Comparison of ENCODE assay signal across 15 mouse cellular contexts in genomic region chr3:33350986-33351385, GRCm38 (mm10).
DNase-seq lines count a peak whose midpoint lies in the region; ATAC-seq lines count a peak whose summit lies in the region.
"Had no signal": no experiment of that assay in that cellular context is flagged by ENCODE, and none has a peak within 500 bp of the region (broad histone marks: within the 10 kb centered on the region; RNA-seq: fewer than 3 reads in every experiment).

No protein-coding gene starts in this region.

- no peak overlapping the region for H3K4me3 ChIP-seq in embryonic facial prominence, embryonic 14.5 days (ENCODE audit: low read depth, low read length)
- no peak overlapping the region for H3K4me3 ChIP-seq in embryonic facial prominence, embryonic 10.5 days
- H3K4me3 ChIP-seq in intestine, embryonic 14.5 days (ENCODE audit: low read depth, low read length), result no peak overlapping the region
- no peak overlapping the region for H3K4me3 ChIP-seq in intestine, embryonic 15.5 days (replicated peaks)
- H3K4me3 ChIP-seq: limb, embryonic 15.5 days; midbrain, embryonic 13.5 days had no signal

- peak; percentile 48 for DNase-seq in embryonic facial prominence, embryonic 14.5 days (ENCODE audit: low spot score)
- DNase-seq in embryonic facial prominence, embryonic 10.5 days (ENCODE audit: low spot score), result no peak
- no peak for DNase-seq in intestine, embryonic 14.5 days (ENCODE audit: low spot score)
- peak; percentile 2 for DNase-seq in lung, postnatal 10 days
- DNase-seq in lung, postnatal 4 days, result no peak
- DNase-seq in layer of hippocampus, postnatal 14 days (ENCODE audit: low spot score in 2 of 2), result peak; percentile 17 to 33
- DNase-seq in thymus, postnatal 4 days, result no peak
- DNase-seq: cerebellum, adult 11-12 months; kidney, adult 18-20 months; lung, adult 18-20 months; thymus, postnatal 36 days had no signal

- H3K36me3 ChIP-seq in embryonic facial prominence, embryonic 14.5 days (ENCODE audit: control insufficient read depth, insufficient read depth, low read length), result no peaks in the 10 kb centered on the region
- H3K36me3 ChIP-seq in embryonic facial prominence, embryonic 10.5 days (replicated peaks), result no peaks in the 10 kb centered on the region
- no peaks in the 10 kb centered on the region for H3K36me3 ChIP-seq in intestine, embryonic 14.5 days (ENCODE audit: control insufficient read depth, insufficient read depth, low read length)
- H3K36me3 ChIP-seq in intestine, embryonic 15.5 days, result no peaks in the 10 kb centered on the region
- H3K36me3 ChIP-seq: limb, embryonic 15.5 days; midbrain, embryonic 13.5 days had no signal

- no peaks in the 10 kb centered on the region for H3K4me1 ChIP-seq in embryonic facial prominence, embryonic 14.5 days (ENCODE audit: control insufficient read depth, insufficient read depth, low read length)
- no peaks in the 10 kb centered on the region for H3K4me1 ChIP-seq in embryonic facial prominence, embryonic 10.5 days
- H3K4me1 ChIP-seq in intestine, embryonic 14.5 days (replicated peaks; ENCODE audit: control insufficient read depth, insufficient read depth, low read length), result no peaks in the 10 kb centered on the region
- no peaks in the 10 kb centered on the region for H3K4me1 ChIP-seq in intestine, embryonic 15.5 days (replicated peaks)
- H3K4me1 ChIP-seq: limb, embryonic 15.5 days; midbrain, embryonic 13.5 days had no signal

- H3K27me3 ChIP-seq in embryonic facial prominence, embryonic 14.5 days (replicated peaks; ENCODE audit: control insufficient read depth, insufficient read depth, low read length), result no peaks in the 10 kb centered on the region
- H3K27me3 ChIP-seq in embryonic facial prominence, embryonic 10.5 days (replicated peaks; ENCODE audit: low read depth, poor library complexity, severe bottlenecking), result no peaks in the 10 kb centered on the region
- no peaks in the 10 kb centered on the region for H3K27me3 ChIP-seq in intestine, embryonic 14.5 days (replicated peaks; ENCODE audit: control insufficient read depth, insufficient read depth, low read length)
- no peaks in the 10 kb centered on the region for H3K27me3 ChIP-seq in intestine, embryonic 15.5 days (replicated peaks)
- H3K27me3 ChIP-seq: CH12.LX; limb, embryonic 15.5 days; midbrain, embryonic 13.5 days had no signal

- no peak overlapping the region for H3K4me2 ChIP-seq in embryonic facial prominence, embryonic 14.5 days (ENCODE audit: low read depth, low read length)
- peak overlapping the region; percentile 9; the same call in 1 of the 2 replicates for H3K4me2 ChIP-seq in intestine, embryonic 14.5 days (ENCODE audit: low read length)
- no peak overlapping the region for H3K4me2 ChIP-seq in intestine, embryonic 15.5 days (replicated peaks)
- H3K4me2 ChIP-seq: limb, embryonic 15.5 days; midbrain, embryonic 13.5 days had no signal

- 43% methylated on average over 6 of the region's 6 CpGs for WGBS in embryonic facial prominence, embryonic 14.5 days
- 73% methylated on average over 6 of the region's 6 CpGs for WGBS in embryonic facial prominence, embryonic 10.5 days
- 44% methylated on average over 6 of the region's 6 CpGs for WGBS in intestine, embryonic 14.5 days
- WGBS in intestine, embryonic 15.5 days, result 40% methylated on average over 6 of the region's 6 CpGs

- no peaks in the 10 kb centered on the region for H3K9me3 ChIP-seq in embryonic facial prominence, embryonic 14.5 days (ENCODE audit: control insufficient read depth, low read length)
- no peaks in the 10 kb centered on the region for H3K9me3 ChIP-seq in embryonic facial prominence, embryonic 10.5 days
- no peaks in the 10 kb centered on the region for H3K9me3 ChIP-seq in intestine, embryonic 14.5 days (ENCODE audit: control insufficient read depth, low read length)
- H3K9me3 ChIP-seq in intestine, embryonic 15.5 days, result no peaks in the 10 kb centered on the region
- H3K9me3 ChIP-seq: limb, embryonic 15.5 days; midbrain, embryonic 13.5 days had no signal

- ATAC-seq in embryonic facial prominence, embryonic 14.5 days (ENCODE audit: low read depth), result no peak
- no peak for ATAC-seq in intestine, embryonic 14.5 days (replicated peaks; ENCODE audit: low FRiP score, low TSS enrichment, low read depth)
- ATAC-seq in intestine, embryonic 15.5 days, result no peak
- ATAC-seq: midbrain, embryonic 13.5 days had no signal

- no peak overlapping the region for H3K27ac ChIP-seq in embryonic facial prominence, embryonic 14.5 days (replicated peaks; ENCODE audit: low read depth, low read length)
- no peak overlapping the region for H3K27ac ChIP-seq in embryonic facial prominence, embryonic 10.5 days (replicated peaks)
- no peak overlapping the region for H3K27ac ChIP-seq in intestine, embryonic 14.5 days (ENCODE audit: low read depth)
- H3K27ac ChIP-seq in intestine, embryonic 15.5 days, result no peak overlapping the region
- H3K27ac ChIP-seq: limb, embryonic 15.5 days; midbrain, embryonic 13.5 days had no signal

- H3K9ac ChIP-seq in embryonic facial prominence, embryonic 14.5 days (ENCODE audit: low read depth, low read length), result no peak overlapping the region
- no peak overlapping the region for H3K9ac ChIP-seq in intestine, embryonic 14.5 days (ENCODE audit: low read length)
- no peak overlapping the region for H3K9ac ChIP-seq in intestine, embryonic 15.5 days
- H3K9ac ChIP-seq: limb, embryonic 15.5 days; midbrain, embryonic 13.5 days had no signal

Comparison
In these comparisons a context has a peak if more than half of its experiments do, and no peak if none do; other contexts are left out.
1. DNase-seq: peak in embryonic facial prominence, embryonic 14.5 days (single experiment), lung, postnatal 10 days (single experiment) and layer of hippocampus, postnatal 14 days (2 of 2); none in embryonic facial prominence, embryonic 10.5 days (single experiment), intestine, embryonic 14.5 days (single experiment), lung, postnatal 4 days (0 of 2) and thymus, postnatal 4 days (single experiment).